Mouse (Mus musculus) cerebellum, adult 8-10 months (tissue): Measurements from ENCODE around the gene Lhx2.

ENCODE experiments used
- DNase-seq: peaks from one replicate; pipeline ENCODE4 v3.0.0; 2022

Lhx2 gene

DNA sequence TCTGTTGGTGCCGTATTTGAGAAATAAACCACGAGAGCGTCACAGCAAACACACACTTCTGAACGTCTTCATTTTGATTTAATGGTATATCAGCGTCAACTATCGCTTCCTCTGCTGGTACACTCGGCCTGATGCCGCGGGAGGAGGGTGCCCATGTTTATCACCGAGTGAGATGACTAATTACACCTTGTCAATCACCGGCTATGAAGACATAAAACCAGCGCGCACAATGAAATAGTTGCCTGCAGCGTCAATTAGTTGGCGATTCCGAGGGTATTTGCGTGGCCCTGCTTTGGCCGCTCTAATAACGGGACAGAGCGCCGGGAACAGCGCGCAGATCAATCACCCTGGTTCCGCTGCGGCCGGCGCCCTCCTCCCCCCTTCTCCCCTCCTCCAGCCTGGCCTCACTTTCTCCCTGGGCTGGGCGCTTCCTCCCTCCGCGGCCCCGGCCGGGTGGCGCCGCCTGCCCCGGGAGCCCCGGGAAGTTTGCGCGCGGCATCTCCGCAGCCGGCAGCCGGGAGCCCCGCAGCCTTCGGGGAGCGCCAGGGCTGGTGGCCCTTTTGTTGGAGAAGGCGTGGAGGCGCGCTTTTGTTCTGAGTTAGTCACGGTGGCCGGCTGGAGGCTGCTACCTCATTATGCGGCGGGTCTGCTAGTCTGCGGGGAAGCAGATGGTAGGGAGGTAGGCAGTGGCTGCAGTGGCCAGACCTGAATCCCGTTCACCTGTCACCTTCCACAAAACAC lies 8.9 kb downstream of the Lhx2 start:
- no peak for DNase-seq

DNA sequence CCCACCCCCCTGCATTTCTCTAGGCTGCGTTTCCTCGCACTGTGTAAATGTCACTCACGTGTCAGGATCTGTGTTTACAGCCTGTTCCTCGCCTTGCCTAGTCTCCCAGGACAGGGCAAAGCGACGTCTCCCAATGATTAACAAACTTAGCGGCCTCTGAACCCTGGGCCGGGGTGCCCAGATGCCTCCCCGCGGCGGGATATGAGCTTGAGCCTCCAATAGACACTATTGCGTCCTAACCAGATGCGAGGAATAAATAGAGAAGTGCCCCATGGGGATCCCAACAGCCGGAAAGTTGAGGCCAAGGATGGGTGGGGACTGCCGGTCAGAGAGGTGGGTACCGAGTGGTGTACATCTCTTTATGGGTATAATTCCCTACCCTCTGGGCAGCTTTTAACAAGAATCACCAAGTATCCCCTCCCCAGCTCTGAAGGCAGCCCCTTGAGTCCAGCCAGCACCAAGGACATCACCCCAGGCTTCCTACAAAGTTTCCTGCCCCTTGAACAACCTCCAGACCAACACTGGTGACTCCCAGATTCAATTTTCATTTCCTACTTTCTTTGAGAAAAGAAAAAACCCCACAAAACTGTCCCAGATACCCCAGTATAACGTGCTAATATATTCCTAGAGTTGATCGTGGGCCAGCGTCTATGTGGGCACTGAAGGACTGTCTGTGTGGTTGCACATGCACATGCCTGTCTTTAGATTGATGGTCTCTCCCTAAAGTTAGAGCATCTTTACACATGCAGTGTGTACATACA lies 9.8 kb downstream of the Lhx2 start:
- DNase-seq: no peak

DNA sequence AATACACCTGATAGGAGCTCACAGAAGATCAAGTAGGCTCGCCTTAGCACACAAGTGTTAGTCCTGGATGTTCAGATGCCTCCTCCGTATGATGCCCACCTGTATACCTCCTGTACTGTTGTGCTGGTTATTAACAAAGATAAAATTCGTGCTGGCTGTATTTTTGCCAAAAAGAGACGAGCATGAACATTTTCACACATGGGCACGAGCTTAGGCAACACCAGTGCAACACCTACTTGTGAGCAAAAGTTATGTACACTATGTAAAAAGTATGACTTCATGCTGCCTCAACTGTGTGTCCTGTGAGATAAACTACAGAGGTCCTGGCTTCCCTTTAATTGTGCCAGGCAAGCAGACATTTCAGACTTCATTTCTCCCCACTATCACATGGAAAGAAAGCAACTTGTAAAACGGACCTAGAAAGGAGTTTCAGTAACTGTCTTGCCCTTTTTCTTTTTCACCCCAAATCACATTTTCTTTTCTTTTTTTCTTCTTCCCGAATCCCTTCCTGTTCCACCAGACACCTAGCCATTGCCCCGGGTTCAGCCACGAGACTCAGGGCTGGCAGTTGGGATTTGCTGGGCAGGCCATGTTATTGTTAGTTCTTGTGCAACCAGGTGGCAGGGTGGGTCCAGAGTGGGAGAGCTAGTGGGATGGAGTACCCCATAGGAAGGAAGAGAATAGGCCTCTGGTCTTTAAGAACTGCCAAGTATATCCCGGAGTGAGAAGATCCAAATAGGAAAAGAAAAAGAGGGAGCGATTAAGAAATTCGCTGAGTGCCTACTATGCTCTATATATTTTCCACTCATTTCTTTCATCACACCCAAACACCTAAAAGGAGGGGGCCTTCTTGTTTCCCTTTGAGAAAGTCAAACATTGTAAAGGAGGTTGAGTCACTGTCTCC lies 10.6 kb downstream of the Lhx2 start:
- DNase-seq: no peak

DNA sequence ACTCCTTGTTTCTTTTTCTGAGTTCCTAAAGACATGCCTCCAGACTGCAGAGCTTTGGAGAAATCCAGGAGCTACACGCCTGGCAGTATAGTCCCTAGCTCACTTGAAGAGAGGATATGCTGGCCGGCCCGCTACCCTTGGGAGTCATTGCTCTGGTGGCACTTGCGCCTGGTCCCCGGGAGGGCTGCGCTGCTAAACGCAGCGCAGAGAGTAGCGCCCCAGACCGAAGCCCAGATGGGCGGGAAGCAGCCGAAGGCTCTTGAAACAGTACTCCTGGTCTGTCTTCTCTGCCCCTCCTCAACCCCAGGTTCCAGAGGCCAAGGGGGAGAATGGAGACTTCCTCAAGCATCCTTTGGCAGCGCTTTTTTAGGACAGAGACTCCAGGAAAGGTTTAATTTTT lies 11.3 kb downstream of the Lhx2 start:
- DNase-seq: no peak

DNA sequence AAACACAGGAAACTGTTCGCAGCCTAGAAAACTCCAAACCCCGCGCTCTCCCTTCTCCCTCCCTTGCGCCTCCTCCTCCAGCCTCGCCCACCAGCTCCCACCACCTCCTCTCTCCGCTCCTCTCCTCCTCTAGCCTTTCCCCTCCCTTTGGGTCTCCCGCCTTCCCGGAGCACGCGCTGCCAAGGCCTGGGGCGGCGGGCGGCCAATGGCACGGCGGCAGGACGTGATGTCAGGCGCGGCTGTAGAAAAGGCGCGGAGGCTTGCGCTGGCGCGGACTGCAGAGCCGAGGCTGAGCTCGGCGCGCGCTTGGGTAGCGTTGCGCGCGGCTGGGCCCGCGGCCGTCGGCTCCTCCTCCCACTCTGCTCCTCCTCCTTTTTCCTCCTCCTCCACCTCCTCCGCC lies 11.7 kb downstream of the Lhx2 start:
- DNase-seq: peak; percentile 55

DNA sequence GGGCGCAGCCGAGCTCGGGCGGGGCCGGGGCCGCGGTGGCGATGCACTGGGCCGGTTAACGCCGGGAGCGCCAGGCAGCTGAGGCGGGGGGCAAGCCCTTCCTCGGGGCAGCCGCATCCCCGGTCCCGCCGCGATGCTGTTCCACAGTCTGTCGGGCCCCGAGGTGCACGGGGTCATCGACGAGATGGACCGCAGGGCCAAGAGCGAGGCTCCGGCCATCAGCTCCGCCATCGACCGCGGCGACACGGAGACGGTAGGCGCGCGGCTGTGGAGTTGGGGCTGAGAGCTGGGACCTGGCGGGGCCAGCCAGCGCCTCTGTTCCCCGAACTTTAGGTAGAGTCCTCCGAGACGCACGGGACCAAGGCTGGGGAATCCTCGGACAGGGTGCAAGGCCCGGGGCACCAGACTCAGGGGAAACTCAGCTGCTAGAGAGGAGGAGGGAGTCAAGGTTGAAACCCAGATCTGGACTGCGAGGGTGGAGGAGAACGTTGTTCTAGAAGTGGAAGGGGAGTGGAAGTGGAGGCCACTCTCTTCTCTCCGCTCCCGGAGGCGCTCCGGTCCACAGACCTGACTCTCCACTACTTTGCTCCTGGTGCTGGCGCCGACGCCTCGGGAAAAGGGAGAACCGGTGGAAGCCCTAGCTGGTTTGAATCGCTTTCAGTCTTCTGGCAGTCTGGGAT lies 12.7 kb downstream of the Lhx2 start:
- DNase-seq: no peak

DNA sequence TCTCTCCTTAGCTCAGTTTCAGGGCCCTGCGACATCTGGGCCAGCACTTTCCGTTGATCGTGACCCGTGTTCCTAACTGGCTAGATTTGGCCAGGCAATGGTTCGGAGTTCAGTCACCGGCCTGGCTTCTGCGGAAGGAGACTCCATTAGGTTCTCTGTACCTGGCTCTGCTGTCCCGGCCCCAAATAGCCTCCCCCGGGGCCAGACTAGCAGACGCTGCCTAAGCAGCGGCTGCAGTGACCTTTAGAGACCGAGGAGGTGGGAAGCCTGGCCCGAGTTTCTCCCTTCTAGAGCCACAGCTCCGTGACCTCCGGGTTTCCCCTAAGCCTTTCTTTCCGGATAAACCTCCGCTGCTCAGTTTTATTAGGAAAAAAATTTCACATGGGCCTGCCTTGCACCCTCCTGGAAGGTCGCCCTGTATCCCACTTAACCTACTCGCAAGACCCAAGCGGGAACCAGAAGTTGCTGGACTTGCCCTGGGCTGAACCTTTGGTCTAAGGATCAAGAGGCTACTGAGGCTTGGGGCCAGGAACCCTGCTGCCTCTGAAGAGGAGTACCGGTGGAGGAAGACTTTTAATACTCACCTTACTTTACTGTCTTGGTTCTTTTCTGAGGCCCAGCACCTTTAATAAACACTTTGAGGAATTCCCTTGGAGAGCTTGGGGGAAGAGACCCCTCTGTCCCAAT lies 13.4 kb downstream of the Lhx2 start:
- no peak for DNase-seq

DNA sequence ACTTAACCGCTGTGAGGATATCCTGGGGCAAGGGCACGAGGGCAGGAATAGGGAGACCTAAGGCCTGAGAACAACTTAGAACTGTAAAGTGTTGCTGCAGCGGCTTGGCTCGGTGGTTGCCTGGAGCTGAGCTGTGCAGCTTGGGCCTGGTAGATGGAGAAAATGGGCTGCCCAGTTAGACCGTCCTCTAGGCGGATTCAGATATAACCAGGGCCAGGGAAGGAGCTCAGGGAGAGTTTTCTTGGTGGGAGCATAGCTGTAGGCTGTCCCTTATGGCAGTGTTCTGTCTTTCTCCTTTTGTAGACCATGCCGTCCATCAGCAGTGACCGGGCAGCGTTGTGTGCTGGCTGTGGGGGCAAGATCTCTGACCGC lies 13.9 kb downstream of the Lhx2 start:
- no peak for DNase-seq

DNA sequence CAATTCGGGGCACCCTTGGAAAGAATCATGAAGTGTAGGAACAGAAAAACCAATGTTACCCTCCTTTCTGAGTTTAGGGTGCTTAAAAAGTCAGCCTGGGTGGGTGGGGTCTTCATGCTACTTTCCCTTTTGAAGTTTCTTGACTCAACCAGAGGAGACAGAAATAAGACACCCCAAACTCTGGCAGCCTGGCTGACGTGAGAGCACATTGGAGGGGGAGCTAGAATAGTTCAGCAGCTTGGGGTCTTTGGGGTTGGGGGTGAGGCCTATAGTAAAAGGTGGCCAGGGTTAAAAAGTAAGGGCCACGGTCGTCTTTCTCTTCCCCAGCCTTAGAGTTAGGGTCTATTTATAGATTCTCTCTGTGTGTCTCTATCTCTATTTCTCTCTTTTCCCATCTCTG lies 14.6 kb downstream of the Lhx2 start:
- no peak for DNase-seq

DNA sequence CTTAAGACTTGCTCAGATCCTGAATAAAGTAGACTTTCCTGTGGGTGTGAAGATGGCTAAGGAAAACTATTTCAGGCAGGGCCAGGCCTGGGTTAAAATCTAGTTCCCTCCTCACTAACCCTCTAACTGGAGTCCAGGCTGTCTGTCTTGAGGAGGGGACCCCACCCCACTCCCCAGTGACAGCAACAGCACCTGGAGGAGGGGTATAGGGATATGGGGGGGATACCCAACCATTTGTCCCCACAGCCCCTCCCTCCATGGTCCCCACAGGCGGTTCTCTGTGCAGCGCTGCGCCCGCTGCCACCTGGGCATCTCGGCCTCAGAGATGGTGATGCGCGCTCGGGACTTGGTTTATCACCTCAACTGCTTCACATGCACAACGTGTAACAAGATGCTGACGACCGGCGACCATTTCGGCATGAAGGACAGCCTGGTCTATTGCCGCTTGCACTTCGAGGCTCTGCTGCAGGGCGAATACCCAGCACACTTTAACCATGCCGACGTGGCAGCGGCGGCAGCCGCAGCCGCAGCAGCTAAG lies 15.2 kb downstream of the Lhx2 start:
- DNase-seq: no peak

DNA sequence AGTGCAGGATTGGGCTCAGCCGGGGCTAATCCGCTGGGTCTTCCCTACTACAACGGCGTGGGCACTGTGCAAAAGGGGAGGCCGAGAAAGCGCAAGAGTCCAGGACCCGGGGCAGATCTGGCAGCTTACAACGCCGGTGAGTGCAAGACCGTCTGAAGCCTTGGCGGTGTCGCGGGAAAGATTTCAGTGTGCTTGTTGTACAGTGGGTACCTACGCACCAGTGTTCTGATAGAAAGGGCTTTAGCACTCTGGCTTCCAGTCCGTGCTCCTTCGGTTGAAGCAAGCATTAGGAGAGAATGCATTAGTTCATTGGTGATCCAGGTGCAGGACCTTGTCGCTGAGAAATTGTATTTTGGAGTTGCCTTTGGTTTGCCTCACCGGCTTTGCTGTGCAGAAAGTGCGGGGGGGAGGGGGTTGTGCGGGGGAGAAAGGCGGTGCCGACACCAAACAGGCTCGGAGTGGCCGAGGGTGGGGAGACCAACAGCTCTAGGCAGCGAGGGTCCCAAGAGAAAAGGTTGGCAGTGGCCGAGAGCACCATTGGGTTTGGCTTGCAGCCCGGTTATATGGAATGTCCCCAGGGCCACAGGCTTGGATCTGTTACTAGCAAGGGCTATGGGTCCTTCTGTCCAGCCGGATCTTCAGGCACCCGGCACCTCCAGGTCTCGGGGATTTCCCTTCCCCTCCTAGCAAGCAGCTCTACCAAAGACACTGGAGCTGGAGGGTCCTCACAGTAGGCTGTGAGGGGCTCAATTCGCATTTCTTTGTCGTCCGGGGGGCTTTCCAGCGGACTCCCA lies 15.8 kb downstream of the Lhx2 start:
- DNase-seq: no peak

DNA sequence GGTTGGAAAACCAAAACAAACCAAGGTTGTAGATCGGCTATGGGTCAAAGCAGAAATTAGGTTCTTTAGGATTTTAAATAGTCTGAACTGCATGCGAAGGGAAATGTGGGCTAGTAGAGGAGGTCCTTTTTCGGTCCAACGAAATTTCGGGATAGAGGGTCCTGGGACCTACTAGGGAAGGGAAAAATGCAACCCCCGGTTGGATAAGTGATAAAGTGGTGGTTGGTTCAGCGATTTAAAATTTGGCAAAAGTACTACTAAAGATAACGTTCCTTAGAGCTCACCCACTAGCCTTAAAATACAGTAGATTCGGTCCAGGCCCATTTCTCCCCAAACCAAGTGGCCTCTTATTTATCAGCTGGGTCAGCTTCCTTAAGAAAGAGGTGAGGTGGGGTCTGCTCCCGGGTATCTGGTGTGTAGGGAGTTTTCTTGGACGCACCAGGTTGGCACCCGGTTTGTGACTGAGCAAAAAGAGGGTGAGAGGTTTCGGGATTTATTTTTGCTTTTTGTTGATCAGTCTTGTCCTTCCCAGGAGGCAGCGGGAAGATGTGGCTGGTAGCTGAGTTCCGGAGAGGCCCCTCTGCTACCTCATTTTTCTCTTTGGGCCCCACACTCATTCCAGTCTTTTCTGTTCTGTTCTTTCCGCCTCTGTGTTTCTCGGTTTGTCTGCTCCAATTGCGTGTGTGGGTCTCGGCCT lies 16.8 kb downstream of the Lhx2 start:
- no peak for DNase-seq

DNA sequence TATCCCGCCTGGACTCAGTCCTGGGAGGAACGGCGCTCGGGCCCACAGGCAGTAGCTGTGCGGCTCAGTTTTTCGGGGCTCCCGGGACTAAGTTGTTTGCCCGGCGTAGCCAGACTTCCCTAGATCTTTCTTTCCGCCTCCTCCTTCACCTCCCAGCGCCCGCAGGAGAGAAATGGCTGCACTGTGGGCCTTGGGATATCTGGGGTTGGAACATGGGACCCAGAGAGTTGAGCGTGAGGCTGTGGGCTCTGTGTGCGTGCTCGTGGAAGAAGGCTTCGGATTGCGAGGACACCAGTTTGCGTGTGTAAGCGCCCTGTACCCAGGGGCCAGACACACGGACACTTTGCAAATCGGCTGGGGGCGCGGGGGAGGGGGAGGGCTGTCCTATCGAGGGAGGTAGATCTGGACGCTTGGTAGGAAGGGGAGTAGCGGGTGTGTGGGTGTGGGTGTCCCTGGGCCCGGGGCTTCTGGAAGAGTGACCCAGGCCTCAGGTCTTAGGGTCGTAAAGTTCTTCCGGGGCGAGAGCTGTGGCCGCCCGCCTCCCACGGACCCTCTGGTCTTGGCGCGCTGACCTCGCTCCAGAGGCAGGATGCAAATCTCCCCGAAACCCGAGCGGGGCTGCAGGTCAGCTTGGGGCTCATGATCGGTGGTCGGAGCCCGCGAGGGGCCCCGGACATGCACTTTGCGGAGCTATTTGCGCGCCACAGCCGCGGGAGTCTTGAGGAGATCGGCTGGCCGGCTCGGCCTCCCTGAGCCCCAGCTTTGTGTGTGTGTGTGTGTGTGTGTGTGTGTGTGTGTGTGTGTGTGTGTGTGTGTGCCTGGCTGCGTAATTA lies 17.6 kb downstream of the Lhx2 start:
- no peak for DNase-seq

DNA sequence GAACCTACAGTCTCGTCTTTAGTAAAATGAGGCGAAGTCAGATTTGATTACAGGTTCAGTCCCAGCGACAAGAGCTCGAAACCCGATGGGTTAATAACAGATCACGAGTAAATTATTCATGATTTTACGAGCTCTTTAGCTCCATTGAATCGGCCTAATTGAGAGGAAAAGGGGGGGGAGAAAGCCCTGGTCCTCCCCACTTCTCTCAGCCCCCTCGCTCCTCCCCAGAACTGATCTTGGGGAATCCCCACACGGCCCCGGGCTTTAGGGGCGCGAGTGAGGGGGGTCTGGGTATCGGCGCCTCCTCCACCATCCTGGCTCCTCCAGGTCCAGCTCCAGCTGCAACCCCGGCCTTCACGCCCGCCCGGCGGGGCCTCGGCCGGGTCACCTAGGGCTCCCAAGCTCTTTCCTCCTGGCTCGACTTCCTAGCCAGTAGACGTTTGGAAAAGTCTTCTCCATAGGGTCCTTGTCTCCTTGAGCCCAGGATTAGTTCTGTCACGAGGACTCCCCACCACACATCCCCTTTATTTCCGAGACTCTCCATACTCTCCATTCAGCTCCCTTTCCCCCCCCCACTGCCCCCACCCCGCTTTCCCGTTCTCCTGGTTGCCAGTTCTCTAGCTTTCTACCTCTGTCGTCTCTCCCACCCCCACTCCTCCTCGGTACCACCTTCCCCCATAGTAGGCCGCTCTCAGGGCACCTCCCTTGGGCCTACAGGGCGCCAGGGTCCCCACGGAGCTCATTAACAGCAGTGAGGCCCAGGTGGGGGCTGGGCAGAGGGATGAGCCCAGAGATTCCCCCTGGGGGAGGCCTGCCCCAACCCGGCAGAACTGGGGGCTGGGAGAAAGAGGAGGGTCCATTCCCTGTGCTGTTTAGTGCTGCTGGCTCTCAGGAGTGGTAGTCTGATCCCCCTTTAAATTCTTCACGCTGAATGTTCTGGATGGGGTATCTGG lies 18.5 kb downstream of the Lhx2 start:
- no peak for DNase-seq

DNA sequence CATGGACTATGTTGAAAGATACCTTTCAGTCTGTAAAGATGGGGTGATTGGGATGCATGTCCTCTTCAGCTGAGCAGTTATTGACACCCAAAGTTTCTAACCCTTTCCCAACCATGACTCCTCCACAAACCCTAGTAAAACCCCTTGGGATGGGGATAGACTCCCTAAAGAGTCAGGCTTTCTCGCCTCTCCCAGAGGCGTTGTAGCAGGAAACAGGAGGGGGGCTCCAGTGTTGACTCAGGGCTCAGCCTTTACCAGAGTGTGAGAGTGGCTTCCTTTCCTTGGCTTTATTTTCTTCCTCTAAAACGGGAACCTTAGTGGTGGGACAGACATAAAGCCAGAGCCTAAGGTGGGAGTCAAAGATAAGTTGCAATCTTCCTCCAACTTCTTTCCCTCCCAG lies 19.5 kb downstream of the Lhx2 start:
- no peak for DNase-seq

DNA sequence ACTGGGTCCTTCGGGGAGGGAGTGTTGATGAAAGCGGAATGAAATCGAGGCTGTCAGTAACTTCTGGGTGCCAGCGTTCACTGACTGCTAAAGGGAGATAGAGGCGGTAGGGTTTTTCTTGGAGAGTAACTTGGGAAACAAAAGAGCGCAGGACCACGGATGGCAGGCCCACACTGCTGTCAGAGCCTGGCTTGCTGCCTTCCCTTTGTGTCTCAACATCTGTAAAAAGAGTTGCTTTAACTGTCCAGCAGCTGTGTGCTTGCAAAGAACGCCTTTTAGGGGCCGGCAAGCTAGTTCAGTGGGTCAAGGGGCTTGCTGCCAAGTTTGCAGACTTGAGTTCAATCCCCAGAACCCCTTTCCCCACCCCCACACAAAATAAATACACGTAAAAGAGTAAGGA lies 20.1 kb downstream of the Lhx2 start:
- no peak for DNase-seq

DNA sequence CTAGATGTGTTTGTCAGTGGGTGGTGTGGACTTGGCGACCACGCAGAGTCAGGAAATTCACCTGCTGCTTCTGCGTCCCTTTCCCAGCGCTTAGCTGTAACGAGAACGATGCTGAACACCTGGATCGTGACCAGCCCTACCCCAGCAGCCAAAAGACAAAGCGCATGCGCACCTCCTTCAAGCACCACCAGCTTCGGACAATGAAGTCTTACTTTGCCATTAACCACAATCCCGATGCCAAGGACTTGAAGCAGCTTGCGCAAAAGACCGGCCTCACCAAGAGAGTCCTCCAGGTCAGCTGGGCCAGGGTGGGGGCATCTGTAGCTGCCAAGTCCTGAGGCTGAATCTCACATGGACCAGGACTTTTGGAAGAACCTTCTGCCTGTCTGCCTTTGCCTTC lies 20.7 kb downstream of the Lhx2 start:
- DNase-seq: no peak

DNA sequence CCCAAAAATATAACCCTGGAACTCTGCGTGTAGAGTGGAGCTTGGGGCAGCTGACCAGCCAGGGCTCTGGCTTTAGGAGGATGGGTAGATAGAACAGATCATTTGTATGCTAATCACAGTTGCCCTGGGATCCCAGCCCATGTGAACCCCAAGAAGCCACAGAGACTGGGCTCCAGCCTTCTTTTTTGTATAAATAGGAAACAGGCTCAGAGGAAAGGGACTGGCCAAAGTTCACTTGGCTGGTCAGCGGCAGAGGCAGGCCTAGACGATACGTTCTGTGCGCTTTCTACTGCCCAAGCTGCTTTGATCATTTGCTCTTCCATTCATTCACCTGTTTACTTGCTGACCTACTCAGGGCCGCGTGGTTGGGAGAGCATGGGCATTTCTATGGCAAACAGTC lies 27.1 kb downstream of the Lhx2 start:
- DNase-seq: no peak

DNA sequence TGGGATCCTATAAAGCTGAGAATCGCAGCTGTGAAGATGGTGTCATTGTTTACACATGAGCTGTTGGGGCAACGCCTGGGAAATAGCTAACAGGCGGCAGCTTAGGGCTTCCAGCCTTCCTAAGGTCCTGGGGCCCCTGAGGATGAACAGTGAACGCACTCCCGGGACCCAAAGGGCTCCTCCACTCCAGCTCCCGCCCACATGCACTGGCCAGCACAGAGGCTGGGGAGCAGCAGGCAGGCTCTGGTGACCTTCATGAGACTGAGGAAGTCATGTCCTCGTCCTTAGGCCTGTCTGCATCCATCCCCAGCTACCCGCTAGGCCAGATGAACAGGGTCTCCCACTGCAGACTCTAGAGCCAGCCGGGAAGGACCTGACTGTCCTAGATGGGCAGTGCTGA lies 27.9 kb downstream of the Lhx2 start:
- no peak for DNase-seq
